Mouse (Mus musculus): ENCODE data around the gene Tgfbrap1. TPM values are rescaled to one million over a fixed set of nuclear protein-coding genes. Genes with fewer than 3 reads are reported as not detected.

Tgfbrap1 gene
- total RNA-seq (2014; rRNA removed) (32.8 and 39.3 TPM in 2 replicates), polyA plus RNA-seq (2015; fragmentation: Nextera tagmentation; extraction: Ambion mirVana) (12.8 and 15.8 TPM in 2 replicates)

GRCm38 (mm10) chr1:43098031-43098984, at the start of gene Tgfbrap1, which contains the start of gene AI597479:
Tgfbrap1 (minus strand) TSS chr1:43098637.
AI597479 (plus strand) TSS chr1:43098710.
- peak within 1 kb of the TSS; percentile 80 for H3K4me2 ChIP-seq (ENCODE audit: low read depth)
- H3K4me3 ChIP-seq (ENCODE audit: low read depth, low read length): peak within 1 kb of the TSS; percentile 90
- no peak for TF ChIP-seq CTCF (IDR thresholded peaks at IDR 0.05; ENCODE audit: low read depth)
- H3K36me3 ChIP-seq (ENCODE audit: insufficient read depth): peaks cover 4% of the 10 kb centered on the region; the same call in 1 of the 2 replicates
- no peaks in the 10 kb centered on the region for H3K9me3 ChIP-seq (ENCODE audit: low read length)
- peaks cover 12% of the 10 kb centered on the region for H3K4me1 ChIP-seq (ENCODE audit: insufficient read depth)
- H3K9ac ChIP-seq: peak within 1 kb of the TSS; percentile 89
- ATAC-seq (peak; percentile 98), DNase-seq (peak; percentile 97)
- no peaks in the 10 kb centered on the region for H3K27me3 ChIP-seq (ENCODE audit: insufficient read depth, low read length)
- peak within 1 kb of the TSS; percentile 96 for H3K27ac ChIP-seq (ENCODE audit: low read depth, low read length)
- 2% methylated on average over 57 of the region's 57 CpGs for WGBS

- ATAC-seq (no peak), DNase-seq (no peak)
- Histone ChIP-seq H3K9me3 (ENCODE audit: low read length) (no peaks in the 10 kb centered on the region), H3K9ac (no peak overlapping the region), H3K36me3 (ENCODE audit: insufficient read depth) (no peaks in the 10 kb centered on the region; the same call in none of the 2 replicates), H3K4me3 (ENCODE audit: low read depth, low read length) (no peak overlapping the region), H3K27ac (ENCODE audit: low read depth, low read length) (no peak overlapping the region), H3K27me3 (ENCODE audit: insufficient read depth, low read length) (no peaks in the 10 kb centered on the region), H3K4me1 (ENCODE audit: insufficient read depth) (no peaks in the 10 kb centered on the region), H3K4me2 (ENCODE audit: low read depth) (no peak overlapping the region)
- TF ChIP-seq CTCF (IDR thresholded peaks at IDR 0.05; ENCODE audit: low read depth): no peak
- 69% methylated on average over 2 of the region's 2 CpGs for WGBS
Measured at GRCm38 (mm10) chr1:43147474-43147873, 49.0 kb upstream of the Tgfbrap1 start.

GRCm38 (mm10) chr1:43145388-43145787, 47.0 kb upstream of the Tgfbrap1 start:
- TF ChIP-seq CTCF (IDR thresholded peaks at IDR 0.05; ENCODE audit: low read depth): no peak
- no peak for ATAC-seq
- WGBS: 93% methylated on average over 6 of the region's 6 CpGs
- Histone ChIP-seq H3K9me3 (ENCODE audit: low read length) (no peaks in the 10 kb centered on the region), H3K9ac (no peak overlapping the region), H3K4me1 (ENCODE audit: insufficient read depth) (no peaks in the 10 kb centered on the region), H3K36me3 (ENCODE audit: insufficient read depth) (no peaks in the 10 kb centered on the region), H3K4me3 (ENCODE audit: low read depth, low read length) (no peak overlapping the region), H3K27me3 (ENCODE audit: insufficient read depth, low read length) (no peaks in the 10 kb centered on the region), H3K4me2 (ENCODE audit: low read depth) (no peak overlapping the region), H3K27ac (ENCODE audit: low read depth, low read length) (no peak overlapping the region)
- DNase-seq: no peak

- Histone ChIP-seq H3K9me3 (ENCODE audit: low read length) (no peaks in the 10 kb centered on the region), H3K4me2 (ENCODE audit: low read depth) (no peak overlapping the region), H3K27ac (ENCODE audit: low read depth, low read length) (no peak overlapping the region), H3K4me1 (ENCODE audit: insufficient read depth) (no peaks in the 10 kb centered on the region), H3K4me3 (ENCODE audit: low read depth, low read length) (no peak overlapping the region), H3K36me3 (ENCODE audit: insufficient read depth) (no peaks in the 10 kb centered on the region), H3K27me3 (ENCODE audit: insufficient read depth, low read length) (no peaks in the 10 kb centered on the region), H3K9ac (no peak overlapping the region)
- TF ChIP-seq CTCF (IDR thresholded peaks at IDR 0.05; ENCODE audit: low read depth): no peak
- DNase-seq (no peak), ATAC-seq (no peak)
- WGBS: 81% methylated on average over 8 of the region's 8 CpGs
Measured at GRCm38 (mm10) chr1:43144338-43144906, 46.0 kb upstream of the Tgfbrap1 start.

GRCm38 (mm10) chr1:43143791-43144190, 45.4 kb upstream of the Tgfbrap1 start:
- H3K9ac ChIP-seq: no peak overlapping the region
- DNase-seq: no peak
- TF ChIP-seq CTCF (IDR thresholded peaks at IDR 0.05; ENCODE audit: low read depth): no peak
- ATAC-seq: no peak
- H3K36me3 ChIP-seq (ENCODE audit: insufficient read depth): no peaks in the 10 kb centered on the region
- H3K4me1 ChIP-seq (ENCODE audit: insufficient read depth): no peaks in the 10 kb centered on the region
- WGBS: 95% methylated on average over 4 of the region's 4 CpGs
- no peaks in the 10 kb centered on the region for H3K27me3 ChIP-seq (ENCODE audit: insufficient read depth, low read length)
- no peak overlapping the region for H3K27ac ChIP-seq (ENCODE audit: low read depth, low read length)
- no peaks in the 10 kb centered on the region for H3K9me3 ChIP-seq (ENCODE audit: low read length)
- no peak overlapping the region for H3K4me3 ChIP-seq (ENCODE audit: low read depth, low read length)
- no peak overlapping the region for H3K4me2 ChIP-seq (ENCODE audit: low read depth)

GRCm38 (mm10) chr1:43143284-43143683, 44.8 kb upstream of the Tgfbrap1 start:
- peak; percentile 47; the same call in 1 of the 2 replicates for ATAC-seq
- Histone ChIP-seq H3K9ac (no peak overlapping the region), H3K27me3 (ENCODE audit: insufficient read depth, low read length) (no peaks in the 10 kb centered on the region), H3K9me3 (ENCODE audit: low read length) (no peaks in the 10 kb centered on the region), H3K4me3 (ENCODE audit: low read depth, low read length) (no peak overlapping the region), H3K4me1 (ENCODE audit: insufficient read depth) (no peaks in the 10 kb centered on the region), H3K27ac (ENCODE audit: low read depth, low read length) (no peak overlapping the region), H3K36me3 (ENCODE audit: insufficient read depth) (no peaks in the 10 kb centered on the region), H3K4me2 (ENCODE audit: low read depth) (no peak overlapping the region)
- peak; percentile 36 for DNase-seq
- peak; percentile 66 for TF ChIP-seq CTCF (IDR thresholded peaks at IDR 0.05; ENCODE audit: low read depth)
- 60% methylated on average over 4 of the region's 4 CpGs for WGBS

GRCm38 (mm10) chr1:43142849-43143248, 44.4 kb upstream of the Tgfbrap1 start:
- WGBS: 40% methylated on average over 6 of the region's 6 CpGs
- TF ChIP-seq CTCF (IDR thresholded peaks at IDR 0.05; ENCODE audit: low read depth): no peak
- H3K4me3 ChIP-seq (ENCODE audit: low read depth, low read length): no peak overlapping the region
- H3K4me1 ChIP-seq (ENCODE audit: insufficient read depth): no peaks in the 10 kb centered on the region
- ATAC-seq (no peak), DNase-seq (no peak)
- no peak overlapping the region for H3K27ac ChIP-seq (ENCODE audit: low read depth, low read length)
- H3K36me3 ChIP-seq (ENCODE audit: insufficient read depth): no peaks in the 10 kb centered on the region
- H3K4me2 ChIP-seq (ENCODE audit: low read depth): no peak overlapping the region
- H3K9me3 ChIP-seq (ENCODE audit: low read length): no peaks in the 10 kb centered on the region
- no peaks in the 10 kb centered on the region for H3K27me3 ChIP-seq (ENCODE audit: insufficient read depth, low read length)
- no peak overlapping the region for H3K9ac ChIP-seq
